Mouse (Mus musculus): ENCODE data around the gene Nemp1.

The Nemp1 gene

GRCm38 (mm10) chr10:127671276-127671675, 4.6 kb downstream of the Nemp1 start:
- no peak for DNase-seq (ENCODE audit: extremely low spot score, low spot score)

DNA sequence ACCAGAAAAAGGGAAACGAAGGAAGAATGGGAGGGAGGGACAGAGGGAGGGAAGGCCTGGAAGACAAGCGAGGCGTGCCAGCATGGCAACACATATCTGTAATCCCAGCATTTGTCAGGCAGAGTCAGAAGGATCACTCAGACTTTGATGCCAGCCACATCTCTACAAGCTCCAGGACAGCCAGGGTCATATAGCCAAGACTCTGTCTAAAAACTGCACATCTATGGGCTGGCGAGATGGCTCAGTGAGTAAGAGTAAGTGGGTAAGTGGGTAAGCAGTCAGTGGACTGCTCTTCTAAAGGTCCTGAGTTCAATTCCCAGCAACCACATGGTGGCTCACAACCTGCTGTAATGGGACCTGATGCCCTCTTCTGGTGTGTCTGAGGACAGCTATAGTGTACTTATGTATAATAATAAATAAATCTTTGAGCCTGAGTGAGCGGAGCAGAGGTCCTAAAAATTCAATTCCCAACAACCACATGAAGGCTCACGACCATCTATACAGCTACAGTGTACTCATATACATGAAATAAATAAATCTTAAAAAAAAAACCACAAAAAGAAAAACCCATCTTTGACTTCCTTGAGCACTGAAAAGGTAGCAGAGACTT, 7.5 kb downstream of the Nemp1 start:
- no peak for DNase-seq (ENCODE audit: extremely low spot score, low spot score)

GRCm38 (mm10) chr10:127674794-127675522, 8.3 kb downstream of the Nemp1 start:
- peak; percentile 45 for DNase-seq (ENCODE audit: extremely low spot score, low spot score)

GRCm38 (mm10) chr10:127675859-127676398, 9.2 kb downstream of the Nemp1 start:
- no peak for DNase-seq (ENCODE audit: extremely low spot score, low spot score)

DNA sequence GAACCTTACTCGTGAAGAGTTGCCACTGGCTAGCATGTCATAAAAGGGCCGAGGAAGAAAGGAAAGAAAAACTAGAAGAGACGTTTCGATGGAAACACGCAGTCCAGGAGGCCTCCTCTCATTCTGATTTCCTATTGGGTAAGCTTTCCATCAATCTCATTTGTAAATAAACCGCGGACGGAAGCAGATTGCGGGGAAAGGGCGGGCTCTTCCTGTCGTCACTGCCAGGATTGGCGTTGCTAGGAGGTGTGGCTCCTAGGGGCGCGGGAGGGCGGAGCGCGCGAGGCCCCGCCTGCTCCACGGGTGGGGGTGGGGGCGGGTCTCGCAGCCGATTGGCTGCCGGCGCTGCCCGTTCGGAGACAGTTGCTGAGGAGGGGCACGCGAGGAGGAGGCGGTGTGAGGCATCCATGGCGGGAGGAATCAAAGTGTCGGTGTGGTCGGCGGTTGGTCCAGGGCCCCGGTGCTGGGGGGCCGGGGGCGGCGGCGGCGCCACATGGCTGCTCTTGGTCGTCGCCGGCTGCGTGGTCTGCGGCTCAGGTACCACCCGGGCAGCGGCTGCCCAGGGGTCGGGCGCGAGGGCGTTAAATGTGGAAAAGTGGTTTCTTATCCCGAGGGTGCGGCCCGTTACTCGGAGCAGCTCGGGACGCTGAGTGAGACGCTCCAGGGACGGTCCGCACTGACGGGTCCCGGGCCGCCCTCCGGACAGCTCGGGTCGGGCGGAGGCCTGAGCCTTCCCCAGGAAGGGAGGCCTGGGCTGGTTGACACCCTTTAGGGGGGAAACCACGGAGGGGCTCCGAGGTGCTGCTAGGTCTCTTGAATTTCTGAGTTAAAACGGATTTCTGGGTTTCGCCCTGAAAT, 10.2 kb downstream of the Nemp1 start:
- peak; percentile 94 for DNase-seq (ENCODE audit: extremely low spot score, low spot score)

GRCm38 (mm10) chr10:127677591-127678336, 11.1 kb downstream of the Nemp1 start:
- DNase-seq (ENCODE audit: extremely low spot score, low spot score) = no peak

GRCm38 (mm10) chr10:127679208-127679607, 12.5 kb downstream of the Nemp1 start:
- no peak for DNase-seq (ENCODE audit: extremely low spot score, low spot score)

DNA sequence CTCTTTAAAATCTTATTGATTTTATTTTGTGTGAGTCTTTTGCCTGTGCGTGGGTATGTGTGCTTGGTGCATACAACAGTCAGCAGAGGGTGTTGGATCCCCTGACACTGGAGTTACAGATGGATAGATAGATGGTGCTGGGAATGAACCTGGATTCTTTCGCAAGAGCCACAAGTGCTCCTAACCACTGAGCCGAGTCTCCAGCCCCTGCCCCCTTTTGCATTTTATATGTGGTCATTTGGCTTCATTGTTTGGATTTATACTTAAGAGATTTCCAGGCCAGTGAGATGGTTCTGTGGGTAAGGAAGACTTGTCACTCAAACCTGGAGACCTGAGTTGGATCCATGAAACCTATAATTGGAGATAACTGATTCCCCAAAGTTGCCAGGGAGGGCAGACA, 13.2 kb downstream of the Nemp1 start:
- DNase-seq (ENCODE audit: extremely low spot score, low spot score) = no peak

DNA sequence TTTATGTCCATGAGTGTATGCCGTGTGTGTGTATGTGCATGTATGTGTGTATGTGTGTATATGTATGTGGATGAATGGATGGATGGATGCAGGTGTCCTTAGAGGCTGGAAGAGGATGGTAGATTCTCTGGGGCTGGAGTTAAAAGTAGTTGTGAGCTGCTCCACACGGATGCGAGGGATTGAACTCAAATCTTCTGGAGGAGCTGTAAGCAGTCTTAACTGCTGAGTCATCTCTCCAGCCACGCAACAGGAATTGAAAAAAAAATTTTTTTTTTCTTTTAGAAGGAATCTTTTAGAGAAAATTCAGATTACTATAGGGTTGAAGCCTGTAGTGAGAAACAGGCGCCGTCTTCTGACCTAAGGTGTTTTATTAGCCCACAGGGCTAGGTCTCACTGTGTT, 16.2 kb downstream of the Nemp1 start:
- DNase-seq (ENCODE audit: extremely low spot score, low spot score) = no peak

DNA sequence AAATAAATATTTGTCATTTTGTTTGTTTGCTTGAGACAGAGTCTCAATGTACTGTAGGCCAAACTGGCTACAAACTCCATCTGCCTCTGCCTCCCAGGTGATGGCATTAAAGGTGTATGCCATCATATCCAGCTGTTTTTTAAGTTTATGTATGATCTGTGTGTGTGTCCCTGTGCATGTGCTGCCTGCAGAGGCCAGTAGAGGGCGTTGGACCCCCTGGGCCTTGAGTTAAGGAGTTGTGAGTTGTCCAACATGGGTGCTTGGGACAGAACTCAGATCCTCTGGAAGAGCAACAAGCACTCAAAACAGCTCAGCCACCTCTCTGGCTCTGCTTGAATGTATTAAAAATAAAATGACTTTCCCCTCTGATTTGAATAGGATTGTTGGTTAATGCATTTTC, 24.4 kb downstream of the Nemp1 start:
- no peak for DNase-seq (ENCODE audit: extremely low spot score, low spot score)

- no peak for DNase-seq (ENCODE audit: extremely low spot score, low spot score)
These were observed 27.9 kb downstream of the Nemp1 start for GRCm38 (mm10) chr10:127694636-127695035.

DNA sequence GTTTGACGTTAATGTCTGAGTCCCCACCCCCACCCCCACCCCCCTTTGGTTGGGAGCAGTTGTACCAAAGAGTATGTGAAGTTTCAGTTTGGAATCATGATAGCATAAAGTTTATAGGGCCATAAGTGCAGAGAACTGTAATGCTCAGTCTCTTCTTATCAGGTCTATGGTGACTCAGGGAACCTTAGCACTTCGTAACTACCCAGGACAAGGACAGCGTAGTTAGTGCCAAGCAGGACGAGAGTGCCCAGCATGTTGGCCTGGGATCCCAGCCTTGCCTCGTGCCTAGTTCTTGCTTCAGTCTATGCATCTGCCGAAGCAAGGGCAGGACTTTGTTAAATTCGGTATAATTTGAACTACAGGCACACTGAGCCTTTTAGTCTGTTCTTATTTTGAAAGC, 29.1 kb downstream of the Nemp1 start:
- no peak for DNase-seq (ENCODE audit: extremely low spot score, low spot score)

GRCm38 (mm10) chr10:127698966-127699365, 32.3 kb downstream of the Nemp1 start:
- DNase-seq (ENCODE audit: extremely low spot score, low spot score) = no peak

GRCm38 (mm10) chr10:127703299-127703698, 36.6 kb downstream of the Nemp1 start:
- no peak for DNase-seq (ENCODE audit: extremely low spot score, low spot score)

DNA sequence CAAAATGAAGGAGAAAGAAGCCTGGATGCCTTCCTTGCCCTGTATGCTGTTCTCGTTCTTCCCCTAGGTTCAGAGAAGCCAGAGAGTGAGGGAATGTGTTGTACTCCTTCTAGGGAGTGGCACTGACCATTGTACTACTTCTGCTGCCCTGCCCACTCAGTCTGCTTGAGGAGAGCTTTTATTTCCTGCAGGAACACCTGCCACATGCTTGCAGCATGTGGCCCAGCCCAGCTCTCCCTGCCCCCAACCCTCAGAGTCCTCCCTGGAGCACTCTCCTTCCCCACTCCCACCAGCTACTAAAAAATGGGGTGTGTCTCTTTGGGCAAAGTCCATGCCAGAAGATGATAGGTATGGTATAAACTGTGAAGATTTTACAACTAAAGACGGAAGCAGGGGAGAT, 37.6 kb downstream of the Nemp1 start:
- no peak for DNase-seq (ENCODE audit: extremely low spot score, low spot score)

GRCm38 (mm10) chr10:127704766-127705220, 38.1 kb downstream of the Nemp1 start, which contains the start of gene Myo1a:
TSS of gene Myo1a (plus strand) at chr10:127705170.
- no peak for DNase-seq (ENCODE audit: extremely low spot score, low spot score)

GRCm38 (mm10) chr10:127705783-127706182, 39.1 kb downstream of the Nemp1 start:
- DNase-seq (ENCODE audit: extremely low spot score, low spot score) = no peak

DNA sequence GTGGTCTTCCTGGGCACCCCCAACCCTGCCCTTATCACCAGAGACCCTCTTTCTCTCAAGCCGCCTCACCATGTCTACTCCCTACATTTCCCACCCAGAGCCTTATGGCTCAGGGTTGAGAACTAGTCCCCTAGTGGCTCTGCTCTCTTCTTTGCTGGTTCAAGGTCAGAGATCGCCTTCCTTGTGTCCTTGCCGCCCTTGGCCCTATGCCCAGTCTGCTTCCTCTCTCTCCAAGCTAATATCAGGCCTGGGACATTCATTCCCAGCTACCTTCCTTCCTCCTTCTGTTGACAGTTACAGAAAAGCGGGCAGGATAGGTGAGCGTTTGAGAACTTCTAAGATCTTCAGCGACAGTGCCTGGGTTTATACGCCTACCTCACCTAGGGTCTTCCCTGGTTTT, 41.0 kb downstream of the Nemp1 start:
- DNase-seq (ENCODE audit: extremely low spot score, low spot score) = no peak

DNA sequence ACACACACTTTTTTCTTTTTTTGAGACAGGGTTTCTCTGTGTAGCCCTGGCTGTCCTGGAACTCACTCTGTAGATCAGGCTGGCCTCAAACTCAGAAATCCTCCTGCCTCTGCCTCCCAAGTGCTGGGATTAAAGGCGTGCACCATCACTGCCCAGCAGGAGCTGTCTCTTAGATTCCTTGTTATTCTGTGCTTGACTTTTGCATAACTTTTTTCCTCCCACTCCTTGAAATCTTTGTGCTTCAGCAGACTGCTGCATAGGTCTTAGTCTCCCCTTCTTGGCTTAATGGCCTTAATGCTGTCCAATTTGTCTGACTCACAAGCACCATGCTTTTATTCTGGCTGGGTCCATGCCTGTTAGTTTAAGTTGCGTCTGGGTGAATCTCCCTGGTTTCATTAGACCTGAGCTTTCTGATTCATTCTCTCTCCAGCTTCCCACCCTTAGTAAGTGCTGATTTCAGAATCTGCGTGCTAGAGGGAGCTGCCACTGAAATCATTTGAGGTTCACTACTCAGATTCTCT, 42.2 kb downstream of the Nemp1 start:
- no peak for DNase-seq (ENCODE audit: extremely low spot score, low spot score)

DNA sequence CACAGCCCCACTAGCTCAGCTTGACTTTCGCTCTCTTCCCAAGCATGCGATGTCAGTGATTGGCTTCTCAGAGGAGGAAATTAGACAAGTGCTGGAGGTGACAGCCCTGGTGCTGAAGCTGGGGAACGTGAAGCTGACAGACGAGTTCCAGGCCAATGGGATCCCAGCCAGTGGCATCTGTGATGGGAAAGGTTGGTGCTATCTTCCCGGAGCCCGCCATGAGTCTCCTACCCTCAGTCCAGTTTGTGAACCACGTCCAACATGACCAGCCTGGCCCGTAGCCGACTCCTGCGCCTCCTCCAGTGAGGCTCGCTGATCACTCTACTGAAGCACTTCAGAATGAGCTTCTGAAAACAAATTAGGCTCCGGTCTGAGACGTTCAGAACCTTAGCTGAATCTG, 43.6 kb downstream of the Nemp1 start:
- DNase-seq (ENCODE audit: extremely low spot score, low spot score) = no peak

GRCm38 (mm10) chr10:127712736-127713135, 46.0 kb downstream of the Nemp1 start:
- DNase-seq (ENCODE audit: extremely low spot score, low spot score) = no peak

All from neural tube, embryonic 10.5 days (tissue).